Mouse (Mus musculus): ENCODE measurements around the gene Mvk.

GRCm38 (mm10) chr5:114505260-114506085 is 61.4 kb downstream of the Mvk start:
- TF ChIP-seq GATA1 (IDR thresholded peaks at IDR 0.05; ENCODE audit: borderline replicate concordance, low read length) (no peak), FLI1 (IDR thresholded peaks at IDR 0.05; ENCODE audit: low read length) (no peak)

Measured in megakaryocyte, embryonic 14.5 days (primary cell).